Mouse (Mus musculus) natural killer cell, adult 2 months (primary cell): ENCODE measurements around the gene Spib.

ENCODE experiments used
- DNase-seq, 2 experiments: peaks; one replicate each; pipeline ENCODE4 v3.0.0; 2022; ENCODE audit warnings: low spot score in 2 of 2

The Spib gene

GRCm38 (mm10) chr7:44526414-44527154, 5.3 kb downstream of the Spib start:
- no peak for DNase-seq

GRCm38 (mm10) chr7:44525126-44525832, 6.6 kb downstream of the Spib start:
- no peak for DNase-seq

GRCm38 (mm10) chr7:44524502-44524901, 7.4 kb downstream of the Spib start, which contains the start of gene Mybpc2:
TSS of gene Mybpc2 (minus strand) at chr7:44524656.
- no peak for DNase-seq

GRCm38 (mm10) chr7:44523056-44523455, 8.8 kb downstream of the Spib start:
- no peak for DNase-seq

- DNase-seq = peak in 1 of 2 experiments; percentile 68
Observed at GRCm38 (mm10) chr7:44521710-44522109, 10.2 kb downstream of the Spib start.

- DNase-seq = no peak
Observed at GRCm38 (mm10) chr7:44520990-44521389, 10.9 kb downstream of the Spib start.

- no peak for DNase-seq
Observed at GRCm38 (mm10) chr7:44519240-44519913, 12.5 kb downstream of the Spib start.

GRCm38 (mm10) chr7:44507491-44507890, 24.4 kb downstream of the Spib start:
- DNase-seq = no peak

GRCm38 (mm10) chr7:44501563-44502115, 30.2 kb downstream of the Spib start:
- DNase-seq = peak; percentile 70 to 81

- no peak for DNase-seq
Observed at GRCm38 (mm10) chr7:44500046-44500445, 31.8 kb downstream of the Spib start.

- no peak for DNase-seq
Observed at GRCm38 (mm10) chr7:44498922-44499321, 32.9 kb downstream of the Spib start.

GRCm38 (mm10) chr7:44497361-44498055, 34.4 kb downstream of the Spib start:
- DNase-seq = no peak

GRCm38 (mm10) chr7:44496771-44497109, 35.1 kb downstream of the Spib start:
- DNase-seq = no peak

GRCm38 (mm10) chr7:44495992-44496770, 35.7 kb downstream of the Spib start, which contains the start of the genes Emc10 and Fam71e1:
TSS of gene Emc10 (minus strand) at chr7:44496529.
TSS of gene Fam71e1 (plus strand) at chr7:44496581.
- peak; percentile 97 to 99 for DNase-seq

- DNase-seq = no peak
Observed at GRCm38 (mm10) chr7:44495086-44495485, 36.8 kb downstream of the Spib start.

- no peak for DNase-seq
Observed at GRCm38 (mm10) chr7:44494681-44495080, 37.2 kb downstream of the Spib start.

- DNase-seq = no peak
Observed at GRCm38 (mm10) chr7:44492166-44492826, 39.6 kb downstream of the Spib start.

GRCm38 (mm10) chr7:44491391-44491790, 40.5 kb downstream of the Spib start:
- DNase-seq = no peak

GRCm38 (mm10) chr7:44490281-44490680, 41.6 kb downstream of the Spib start:
- DNase-seq = no peak

- DNase-seq = no peak
Observed at GRCm38 (mm10) chr7:44488545-44488944, 43.3 kb downstream of the Spib start.
